Comparison of ENCODE assay signal across 8 mouse cellular contexts in the genomic region with DNA sequence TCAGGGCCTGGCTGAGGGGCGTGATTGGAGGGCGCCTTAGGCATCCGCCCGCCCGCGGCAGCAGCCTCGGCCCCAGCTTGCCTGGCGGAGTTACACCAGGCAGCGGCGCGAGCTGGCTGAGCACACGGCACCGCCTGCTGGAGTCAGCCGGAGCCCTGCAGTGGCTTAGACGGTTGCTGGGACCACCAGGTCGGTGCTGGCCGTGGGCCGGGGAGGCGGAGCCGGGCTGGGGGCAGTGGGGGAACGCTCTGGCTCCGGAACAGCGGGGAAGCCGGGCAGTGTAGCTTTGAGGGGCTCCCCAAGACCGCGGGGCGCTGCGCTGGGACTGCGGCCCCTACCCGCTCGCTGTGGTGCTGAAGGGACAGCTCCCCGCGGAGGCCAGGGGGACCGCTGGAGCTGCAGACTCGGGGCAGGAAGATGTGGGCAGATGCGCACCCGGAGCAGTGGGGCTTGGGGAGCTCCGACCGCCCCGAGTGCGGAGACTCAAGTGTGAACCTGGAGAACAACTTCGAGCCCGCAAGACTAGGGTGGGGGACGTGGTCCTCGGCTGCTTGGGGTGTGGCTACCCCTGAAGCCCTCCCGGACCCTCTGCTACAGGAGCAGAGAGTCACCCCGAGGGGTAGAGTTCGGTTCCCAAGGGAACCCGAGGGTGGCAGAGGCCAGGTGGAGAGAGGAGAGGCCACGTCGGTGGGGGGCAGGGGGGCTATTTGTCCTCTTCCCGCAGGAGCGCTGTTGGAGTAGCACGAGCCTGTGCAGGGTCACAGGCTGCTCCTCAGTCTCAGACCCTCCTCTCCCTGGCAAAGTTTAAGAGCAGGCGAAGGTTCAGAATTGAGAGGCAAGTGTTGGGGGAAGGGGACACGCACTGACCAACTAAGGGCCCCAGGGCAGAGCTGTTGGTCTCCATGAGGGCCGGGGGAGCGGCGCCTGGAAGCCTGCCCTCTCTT. TPM values are rescaled to one million over a fixed set of nuclear protein-coding genes. Genes with fewer than 3 reads are reported as not detected.
A peak's percentile ranks its signal among the peaks of the same experiment; 100 is the strongest.
DNase-seq lines count a peak whose midpoint lies in the region; ATAC-seq and TF ChIP-seq lines count a peak whose summit lies in the region.

No protein-coding gene starts in this region.

- H3K27ac ChIP-seq in cerebellum, adult 2 months (ENCODE audit: insufficient read depth, low read length) = peak overlapping the region; percentile 97
- peak overlapping the region; percentile 78 for H3K27ac ChIP-seq in hindbrain, embryonic 13.5 days
- peak overlapping the region; percentile 79 for H3K27ac ChIP-seq in midbrain, embryonic 10.5 days (replicated peaks)

- intact Hi-C loops in left cerebral cortex, postnatal 4 days (cut with DNase I) = loop anchor here (2.0 to 10.0 kb wide), 4 partner anchors 66 to 257 kb away; no protein-coding TSS in a partner anchor

- no peaks in the 10 kb centered on the region for H3K9me3 ChIP-seq in hindbrain, embryonic 13.5 days
- no peaks in the 10 kb centered on the region for H3K9me3 ChIP-seq in midbrain, embryonic 10.5 days (replicated peaks)

- no peaks in the 10 kb centered on the region for H3K36me3 ChIP-seq in hindbrain, embryonic 13.5 days
- H3K36me3 ChIP-seq in midbrain, embryonic 10.5 days = no peaks in the 10 kb centered on the region

- WGBS in cerebellum, adult 2 months = 2% methylated on average over 59 of the region's 59 CpGs
- 1% methylated on average over 58 of the region's 59 CpGs for WGBS in hindbrain, embryonic 13.5 days
- under 1% methylated on average over 59 of the region's 59 CpGs for WGBS in midbrain, embryonic 10.5 days

- H3K27me3 ChIP-seq in cerebellum, adult 2 months (ENCODE audit: control insufficient read depth, insufficient read depth, low read length) = no peaks in the 10 kb centered on the region
- H3K27me3 ChIP-seq in hindbrain, embryonic 13.5 days = peaks cover 19% of the 10 kb centered on the region
- peaks cover 61% of the 10 kb centered on the region for H3K27me3 ChIP-seq in midbrain, embryonic 10.5 days (ENCODE audit: low read depth, poor library complexity, severe bottlenecking)

- DNase-seq in R1 (ENCODE audit: low read depth, low spot score) = peak; percentile 86
- peak; percentile 77 to 79 for DNase-seq in cerebellum, adult 2 months
- peak; percentile 68 to 69 for DNase-seq in frontal cortex, postnatal 36 days (ENCODE audit: low spot score in 2 of 2)
- DNase-seq in left cerebral cortex, postnatal 4 days = peak; percentile 85
- peak; percentile 89 for DNase-seq in midbrain, embryonic 10.5 days (ENCODE audit: low spot score)
- peak; percentile 57 to 69 for DNase-seq in right cerebral cortex, postnatal 36 days (ENCODE audit: low spot score in 2 of 2)
- DNase-seq in urinary bladder, postnatal 4 days (ENCODE audit: low spot score in 2 of 2) = peak; percentile 81 to 86

- peaks cover 38% of the 10 kb centered on the region for H3K4me1 ChIP-seq in cerebellum, adult 2 months (ENCODE audit: control insufficient read depth, insufficient read depth, low read length)
- H3K4me1 ChIP-seq in hindbrain, embryonic 13.5 days (replicated peaks) = peaks cover 53% of the 10 kb centered on the region
- peaks cover 61% of the 10 kb centered on the region for H3K4me1 ChIP-seq in midbrain, embryonic 10.5 days

- peak overlapping the region; percentile 75 for H3K4me2 ChIP-seq in hindbrain, embryonic 13.5 days

- peak; percentile 82 for ATAC-seq in hindbrain, embryonic 13.5 days (ENCODE audit: low FRiP score)

- TF ChIP-seq POLR2A in cerebellum, adult 2 months (IDR thresholded peaks at IDR 0.05; ENCODE audit: borderline replicate concordance, insufficient read depth, low read length) = peak; percentile 46; the same call in 1 of the 2 replicates

- peak overlapping the region; percentile 73 for H3K4me3 ChIP-seq in cerebellum, adult 2 months (replicated peaks; ENCODE audit: insufficient read depth, low read depth, low read length)
- H3K4me3 ChIP-seq in hindbrain, embryonic 13.5 days = peak overlapping the region; percentile 49
- H3K4me3 ChIP-seq in midbrain, embryonic 10.5 days = peak overlapping the region; percentile 58

- TF ChIP-seq CTCF in cerebellum, adult 2 months (IDR thresholded peaks at IDR 0.05; ENCODE audit: borderline replicate concordance, insufficient read depth, low read depth, low read length) = no peak

- H3K9ac ChIP-seq in hindbrain, embryonic 13.5 days = peak overlapping the region; percentile 76

RNA-seq across cellular contexts. Expression of gene Cplx2, which starts 0.5 kb away (rescaled TPM):
- polyA plus RNA-seq in cerebellum, adult 2 months (2012; rRNA removed) = 361 and 392 TPM in 2 replicates
- polyA plus RNA-seq in hindbrain, embryonic 13.5 days (2015; fragmentation: Nextera tagmentation; extraction: Ambion mirVana) = 15.8 and 21.2 TPM in 2 replicates
- 100 to 1,000 TPM; 451 to 461 TPM for total RNA-seq in left cerebral cortex, postnatal 4 days (2021)
- polyA plus RNA-seq in midbrain, embryonic 10.5 days (2016; fragmentation: Nextera tagmentation; extraction: Ambion mirVana) = 9.9 and 15.3 TPM in 2 replicates

Comparison
In these comparisons a context has a peak if more than half of its experiments do, and no peak if none do; other contexts are left out.
1. Peak in every context shown above with its lines: DNase-seq, ATAC-seq, H3K4me3 ChIP-seq and H3K27ac ChIP-seq.
2. RNA of gene Cplx2, which starts 0.5 kb away (polyA plus RNA-seq): 361 to 392 TPM in cerebellum, adult 2 months; 15.8 to 21.2 TPM in hindbrain, embryonic 13.5 days and 9.9 to 15.3 TPM in midbrain, embryonic 10.5 days; every median in the first group is over 10 times any median in the second.